Mouse (Mus musculus): ENCODE measurements at regions not wholly inside any gene's neighbourhood (a gene's known extent, or its start where the extent isn't known, plus 50 kb on each side); places are given as distances from the start of the nearest gene placed in this dataset.
A peak's percentile ranks its signal among the peaks of the same experiment; 100 is the strongest.
"Not testable (repeated sequence)": the region's sequence is repeated elsewhere in the genome, so short reads cannot be mapped to it uniquely, and the experiment has no call there.

- no peak for DNase-seq (ENCODE audit: low read depth, low spot score)
Measured at GRCm38 (mm10) chr7:58310096-58310495, 345.9 kb upstream of the Atp10a start.

GRCm38 (mm10) chr7:58322381-58322780, 333.6 kb upstream of the Atp10a start:
- no peak for DNase-seq (ENCODE audit: low read depth, low spot score)

- DNase-seq (ENCODE audit: low read depth, low spot score): no peak
Measured at GRCm38 (mm10) chr7:58367384-58367783, 288.6 kb upstream of the Atp10a start.

- no peak for DNase-seq (ENCODE audit: low read depth, low spot score)
Measured at GRCm38 (mm10) chr7:58383401-58383800, 272.6 kb upstream of the Atp10a start.

GRCm38 (mm10) chr7:58388326-58388725, 267.6 kb upstream of the Atp10a start:
- no peak for DNase-seq (ENCODE audit: low read depth, low spot score)

GRCm38 (mm10) chr7:58392391-58393115, 263.4 kb upstream of the Atp10a start:
- DNase-seq (ENCODE audit: low read depth, low spot score): peak; percentile 78

GRCm38 (mm10) chr7:58397992-58398391, 258.0 kb upstream of the Atp10a start:
- DNase-seq (ENCODE audit: low read depth, low spot score): no peak

- no peak for DNase-seq (ENCODE audit: low read depth, low spot score)
Measured at GRCm38 (mm10) chr7:58398558-58399144, 257.3 kb upstream of the Atp10a start.

- peak; percentile 94 for DNase-seq (ENCODE audit: low read depth, low spot score)
Measured at GRCm38 (mm10) chr7:58399145-58399604, 256.8 kb upstream of the Atp10a start.

- DNase-seq (ENCODE audit: low read depth, low spot score): peak; percentile 63
Measured at GRCm38 (mm10) chr7:58399651-58400050, 256.3 kb upstream of the Atp10a start.

GRCm38 (mm10) chr7:58400594-58400993, 255.4 kb upstream of the Atp10a start:
- no peak for DNase-seq (ENCODE audit: low read depth, low spot score)

GRCm38 (mm10) chr7:58436888-58437625, 218.9 kb upstream of the Atp10a start:
- no peak for DNase-seq (ENCODE audit: low read depth, low spot score)

- DNase-seq (ENCODE audit: low read depth, low spot score): no peak
Measured at GRCm38 (mm10) chr7:58442535-58443184, 213.3 kb upstream of the Atp10a start.

- DNase-seq (ENCODE audit: low read depth, low spot score): peak; percentile 13
Measured at GRCm38 (mm10) chr7:58443297-58443696, 212.7 kb upstream of the Atp10a start.

GRCm38 (mm10) chr7:58445781-58446180, 210.2 kb upstream of the Atp10a start:
- DNase-seq (ENCODE audit: low read depth, low spot score): no peak

GRCm38 (mm10) chr7:58446261-58446660, 209.7 kb upstream of the Atp10a start:
- no peak for DNase-seq (ENCODE audit: low read depth, low spot score)

- DNase-seq (ENCODE audit: low read depth, low spot score): peak; percentile 88
Measured at GRCm38 (mm10) chr7:58448727-58449126, 207.2 kb upstream of the Atp10a start.

- peak; percentile 80 for DNase-seq (ENCODE audit: low read depth, low spot score)
Measured at GRCm38 (mm10) chr7:58451981-58452380, 204.0 kb upstream of the Atp10a start.

- not testable (repeated sequence) for DNase-seq (ENCODE audit: low read depth, low spot score)
Measured at GRCm38 (mm10) chr7:58458146-58458545, 197.8 kb upstream of the Atp10a start.

GRCm38 (mm10) chr7:58460939-58461338, 195.0 kb upstream of the Atp10a start:
- DNase-seq (ENCODE audit: low read depth, low spot score): no peak

GRCm38 (mm10) chr7:58473150-58473549, 182.8 kb upstream of the Atp10a start:
- no peak for DNase-seq (ENCODE audit: low read depth, low spot score)

- DNase-seq (ENCODE audit: low read depth, low spot score): peak; percentile 28
Measured at GRCm38 (mm10) chr7:58475139-58475538, 180.8 kb upstream of the Atp10a start.

All from CD4-positive helper T cell, adult 2 months (primary cell).